Mouse (Mus musculus) kidney, adult 8-10 months (tissue): ENCODE results near the gene Pigg.
"Not testable (repeated sequence)": the region's sequence is repeated elsewhere in the genome, so short reads cannot be mapped to it uniquely, and the experiment has no call there.

Source experiments
- DNase-seq, 2 experiments: peaks; one replicate each; pipeline ENCODE4 v3.0.0; 2022

Pigg gene

GRCm38 (mm10) chr5:108312224-108313064 is at the start of gene Pigg:
Pigg (plus strand) TSS chr5:108312609.
- peak; percentile 87 to 90 for DNase-seq

- DNase-seq = peak; percentile 69 to 84
Observed at GRCm38 (mm10) chr5:108262722-108263121, 49.7 kb upstream of the Pigg start.

GRCm38 (mm10) chr5:108263785-108264184 is 48.6 kb upstream of the Pigg start:
- not testable (repeated sequence) for DNase-seq

GRCm38 (mm10) chr5:108266990-108267389 is 45.4 kb upstream of the Pigg start:
- no peak for DNase-seq

- peak; percentile 81 for DNase-seq
Observed at GRCm38 (mm10) chr5:108268127-108269062, 44.0 kb upstream of the Pigg start, which contains the start of gene Dr1. Dr1 (plus strand) TSS chr5:108268897.

- no peak for DNase-seq
Observed at GRCm38 (mm10) chr5:108269063-108269810, 43.2 kb upstream of the Pigg start.

- DNase-seq = no peak
Observed at GRCm38 (mm10) chr5:108269811-108270151, 42.6 kb upstream of the Pigg start.

- no peak for DNase-seq
Observed at GRCm38 (mm10) chr5:108270415-108270814, 42.0 kb upstream of the Pigg start.

- not testable (repeated sequence) for DNase-seq
Observed at GRCm38 (mm10) chr5:108271345-108271744, 41.1 kb upstream of the Pigg start.

GRCm38 (mm10) chr5:108286957-108287356 is 25.5 kb upstream of the Pigg start:
- DNase-seq = no peak

GRCm38 (mm10) chr5:108301567-108301966 is 10.8 kb upstream of the Pigg start:
- DNase-seq = no peak

GRCm38 (mm10) chr5:108313065-108313860 is 854 bp downstream of the Pigg start:
- DNase-seq = no peak

GRCm38 (mm10) chr5:108331051-108331450 is 18.6 kb downstream of the Pigg start:
- no peak for DNase-seq

GRCm38 (mm10) chr5:108337385-108337784 is 25.0 kb downstream of the Pigg start:
- DNase-seq = no peak

- DNase-seq = no peak
Observed at GRCm38 (mm10) chr5:108338049-108338448, 25.6 kb downstream of the Pigg start.

- no peak for DNase-seq
Observed at GRCm38 (mm10) chr5:108343680-108344170, 31.3 kb downstream of the Pigg start.

GRCm38 (mm10) chr5:108345313-108346071 is 33.1 kb downstream of the Pigg start:
- DNase-seq = no peak

GRCm38 (mm10) chr5:108347843-108348242 is 35.4 kb downstream of the Pigg start:
- DNase-seq = no peak

GRCm38 (mm10) chr5:108349511-108350148 is 37.2 kb downstream of the Pigg start:
- no peak for DNase-seq

- DNase-seq = no peak
Observed at GRCm38 (mm10) chr5:108354056-108354455, 41.6 kb downstream of the Pigg start.
